Mouse (Mus musculus) erythroblast, embryonic 14.5 days (primary cell): ENCODE data around the gene Fbxo31.

ENCODE experiments used
- GATA1 ChIP-seq: IDR thresholded peaks from 2 replicates; pipeline ENCODE4 v1.6.1; 2012; ENCODE audit warnings: low read length, inconsistent platforms, mixed read lengths
- TAL1 ChIP-seq: IDR thresholded peaks from 3 replicates; pipeline ENCODE4 v1.6.1; 2012; ENCODE audit warnings: low read length, inconsistent platforms, mixed read lengths

- no peak for TF ChIP-seq GATA1
- TF ChIP-seq TAL1: no peak
Observed at GRCm38 (mm10) chr8:121560432-121561100, 18.0 kb downstream of the Fbxo31 start.
